Mouse (Mus musculus) embryo, embryonic 10.5 days (tissue): Measurements from ENCODE around the gene Tspan10.
"Not testable (repeated sequence)": the region's sequence is repeated elsewhere in the genome, so short reads cannot be mapped to it uniquely, and the experiment has no call there.

ENCODE experiments used
- DNase-seq: peaks from one replicate; pipeline ENCODE4 v3.0.0-alpha.2; 2015; ENCODE audit warnings: low spot score

Tspan10 gene

GRCm38 (mm10) chr11:120442344-120442743, at the start of gene Tspan10:
Tspan10 (plus strand) TSS chr11:120442644.
- DNase-seq = no peak

- DNase-seq = no peak
These were observed 46.8 kb upstream of the Tspan10 start for GRCm38 (mm10) chr11:120395661-120396060.

DNA sequence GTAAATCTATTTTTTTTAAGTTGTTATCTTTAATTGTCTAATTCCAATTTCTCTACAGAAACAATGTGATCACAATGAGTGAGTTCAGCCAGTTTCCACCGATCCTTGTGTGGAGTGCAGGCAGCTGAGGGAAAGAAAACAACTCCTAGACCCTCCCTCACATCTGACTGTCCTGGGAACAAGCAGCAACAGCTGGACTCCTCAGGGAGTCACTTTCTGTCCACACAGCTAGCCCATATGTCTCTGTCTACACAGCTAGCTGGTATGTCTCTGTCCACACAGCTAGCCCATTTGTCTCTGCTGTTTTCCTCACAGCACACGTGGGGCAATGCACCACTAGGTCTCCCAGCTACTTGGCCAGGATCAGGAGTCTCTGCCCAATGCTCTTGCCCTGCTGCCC, 44.8 kb upstream of the Tspan10 start:
- DNase-seq = no peak

DNA sequence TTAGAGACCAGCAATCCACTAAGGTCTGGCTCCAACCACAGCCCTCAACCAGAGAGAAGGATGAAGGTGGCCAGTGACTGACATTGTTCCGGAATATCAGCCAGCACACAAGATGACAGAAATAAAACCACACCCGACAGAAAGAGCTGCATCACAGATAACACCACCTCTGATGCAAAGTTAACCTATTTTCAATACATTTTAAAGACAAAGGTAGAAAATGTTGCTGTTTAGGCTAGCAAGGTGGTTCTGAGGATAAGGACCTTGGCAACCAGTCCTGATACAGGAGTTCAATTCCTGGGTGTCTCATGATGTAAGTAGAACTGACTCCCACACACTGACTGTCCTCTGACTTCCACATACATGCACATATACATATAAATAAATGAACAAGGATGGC, 43.1 kb upstream of the Tspan10 start:
- no peak for DNase-seq

GRCm38 (mm10) chr11:120404814-120405213, 37.6 kb upstream of the Tspan10 start:
- DNase-seq = no peak

DNA sequence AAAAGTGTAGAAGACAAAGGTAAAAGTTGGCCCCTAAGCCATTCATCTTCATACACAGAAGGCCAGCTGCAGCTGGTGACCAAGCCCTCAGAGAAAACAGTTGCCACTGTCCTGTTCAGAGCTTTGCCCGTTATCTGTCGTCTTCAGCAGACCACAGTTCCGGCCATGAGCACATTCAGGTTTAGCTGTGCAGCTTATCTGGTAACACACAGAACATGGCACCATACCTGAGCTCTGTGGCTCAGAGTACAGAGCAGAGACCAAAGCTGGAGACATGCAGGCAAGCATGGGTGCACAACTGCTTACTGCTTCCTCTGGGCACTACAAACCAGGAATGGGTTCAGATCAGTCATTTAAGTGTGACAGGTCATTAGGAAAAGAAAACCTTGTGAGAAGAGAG, 36.6 kb upstream of the Tspan10 start:
- DNase-seq = no peak

DNA sequence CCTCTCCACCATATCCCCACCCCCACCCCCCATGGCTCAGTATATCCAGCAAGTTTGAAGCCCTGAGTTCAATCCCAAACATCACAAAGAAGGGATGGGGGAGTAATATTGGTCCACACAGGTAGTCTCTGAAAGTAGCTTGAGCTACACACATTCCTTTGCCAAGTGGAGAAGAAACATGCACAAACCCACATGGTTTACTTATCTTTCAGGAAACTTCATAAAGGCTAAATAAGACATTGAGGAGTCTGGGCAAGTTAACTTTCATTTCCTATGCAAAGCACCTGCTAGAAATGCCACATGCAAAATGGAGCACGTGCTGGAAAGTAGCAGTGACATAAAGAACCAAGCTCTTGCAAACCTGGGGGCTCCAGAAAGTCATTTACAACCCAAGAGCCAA, 36.0 kb upstream of the Tspan10 start:
- DNase-seq = no peak

DNA sequence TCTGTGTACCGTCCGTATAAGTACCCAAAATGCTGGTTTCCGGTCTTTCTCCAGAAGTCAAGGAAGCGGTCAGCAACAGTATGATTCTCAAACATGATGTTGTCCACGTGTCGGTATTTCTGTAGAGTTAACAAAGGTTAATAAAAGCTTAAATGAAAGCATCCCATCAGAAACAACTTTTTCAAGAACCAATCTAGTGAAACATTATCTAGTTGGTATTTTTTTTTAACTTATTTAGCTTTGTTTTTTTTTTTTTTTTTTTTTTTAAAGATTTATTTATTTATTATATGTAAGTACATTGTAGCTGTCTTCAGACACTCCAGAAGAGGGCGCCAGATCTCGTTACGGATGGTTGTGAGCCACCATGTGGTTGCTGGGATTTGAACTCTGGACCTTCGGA, 28.8 kb upstream of the Tspan10 start:
- DNase-seq = not testable (repeated sequence)

DNA sequence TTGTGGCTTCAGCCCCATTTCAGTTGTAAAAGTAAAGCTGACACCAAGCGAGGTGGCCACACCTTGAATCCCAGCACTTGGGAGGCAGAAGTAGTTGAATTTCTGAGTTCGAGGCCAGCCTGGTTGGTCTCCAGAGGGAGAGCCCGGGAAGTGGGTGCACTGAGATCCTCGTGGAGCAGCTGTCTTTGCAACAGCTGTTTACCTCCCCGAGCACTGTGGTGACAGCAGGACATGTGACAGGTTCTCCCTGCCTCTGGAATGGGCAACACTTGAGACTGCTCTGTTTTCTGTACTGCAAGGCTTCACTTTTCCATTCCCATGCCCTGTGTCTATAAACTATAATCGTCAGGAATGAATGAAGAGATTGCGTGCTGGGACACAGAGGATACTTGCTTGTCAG, 24.6 kb upstream of the Tspan10 start:
- no peak for DNase-seq

DNA sequence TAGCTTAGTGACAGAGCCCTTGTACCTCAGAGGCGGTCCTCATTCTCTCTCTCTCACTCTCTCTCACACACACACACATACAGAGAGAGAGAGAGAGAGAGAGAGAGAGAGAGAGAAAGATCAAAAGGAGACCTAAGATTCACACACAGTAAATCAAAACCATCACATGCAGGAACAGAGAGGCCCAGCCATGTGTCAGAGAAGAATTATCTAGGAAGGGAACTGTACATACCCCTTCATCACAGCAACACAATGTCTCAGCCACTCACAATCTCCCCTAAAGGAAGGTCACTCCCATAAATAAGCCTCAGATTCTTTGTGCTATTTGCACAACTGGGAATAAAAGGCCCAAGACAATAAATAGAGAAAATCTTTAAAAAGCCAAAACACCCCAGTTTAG, 23.9 kb upstream of the Tspan10 start:
- no peak for DNase-seq

DNA sequence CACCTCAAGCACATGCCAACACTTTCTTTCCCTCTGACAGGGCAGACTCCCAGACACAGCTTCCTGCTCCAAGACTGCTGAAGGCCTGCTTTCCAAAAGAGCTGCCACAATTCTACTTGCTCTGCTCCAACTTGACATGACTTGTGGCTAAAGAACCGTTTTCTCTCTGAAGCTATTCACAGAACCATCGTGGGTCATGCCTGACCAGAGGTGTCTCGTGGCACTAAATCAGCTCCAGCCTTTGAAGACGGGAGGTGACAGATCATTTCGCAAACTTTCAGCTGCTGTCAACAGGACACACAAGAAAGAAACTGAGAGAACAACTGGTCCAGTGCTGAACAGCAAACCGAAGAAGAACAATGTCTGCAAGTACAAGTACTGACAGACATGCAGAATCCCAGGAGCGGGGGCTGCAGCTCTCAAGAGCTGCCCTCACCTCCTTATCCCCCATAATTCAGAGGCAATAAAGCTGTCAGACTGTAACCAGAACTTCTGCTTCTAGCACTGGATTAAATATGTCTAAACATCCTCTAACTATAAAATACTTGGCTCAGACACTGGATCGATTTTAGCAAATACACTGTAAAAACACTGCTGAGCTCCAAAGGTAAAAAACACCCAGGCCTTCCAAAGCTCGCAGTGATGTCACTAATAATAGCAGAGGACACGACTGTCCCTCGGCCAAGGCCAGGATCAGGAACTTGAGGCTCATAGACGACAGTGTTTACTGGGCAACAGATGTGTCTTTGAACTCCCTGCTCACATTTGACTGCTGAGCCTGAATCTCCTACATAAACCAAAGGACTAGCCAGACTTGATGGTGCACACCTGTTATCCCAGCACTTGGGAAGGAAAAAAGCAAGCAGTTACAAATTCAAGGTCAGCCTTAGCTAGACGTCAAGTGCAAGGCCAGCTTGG, 19.5 kb upstream of the Tspan10 start:
- DNase-seq = no peak

GRCm38 (mm10) chr11:120423569-120424295, 18.7 kb upstream of the Tspan10 start:
- DNase-seq = peak; percentile 83

- no peak for DNase-seq
These were observed 15.7 kb upstream of the Tspan10 start for GRCm38 (mm10) chr11:120426727-120427126.

DNA sequence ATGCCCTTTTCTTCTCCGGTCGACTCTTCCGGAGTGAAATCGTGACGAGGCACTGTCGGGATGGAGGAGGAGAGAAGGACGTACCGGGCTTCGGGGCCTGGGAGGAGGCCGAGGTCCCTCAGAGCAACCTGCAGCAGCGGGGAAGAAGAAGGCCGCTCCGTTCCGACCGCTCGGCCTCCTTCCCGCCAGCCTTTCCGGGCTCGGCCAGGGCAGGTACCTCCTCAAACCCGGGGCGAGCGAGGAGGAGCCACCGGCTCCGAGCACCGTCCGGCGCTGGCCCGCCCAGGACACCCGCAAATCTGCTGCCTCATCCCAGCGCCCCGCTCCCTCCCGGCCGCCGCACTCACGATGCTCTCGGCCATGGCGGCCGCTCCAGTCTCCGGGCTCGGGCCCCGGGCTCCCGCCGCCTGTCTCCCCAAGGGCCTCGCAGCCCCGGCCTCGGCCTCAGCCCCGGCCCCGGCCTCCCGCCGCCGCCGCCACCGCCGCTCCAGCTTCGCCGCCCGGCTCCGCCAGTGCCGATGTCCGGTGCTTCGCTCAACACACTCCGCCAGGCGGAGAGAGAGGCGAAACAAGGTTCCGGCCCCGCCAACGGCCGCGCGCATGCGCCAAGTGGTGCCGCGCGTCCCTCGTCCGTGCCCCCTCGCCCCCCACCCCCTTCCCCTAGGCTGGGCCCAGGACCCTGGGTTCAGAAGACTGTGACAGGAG, 5.1 kb upstream of the Tspan10 start, which contains the start of gene Nploc4:
TSS of gene Nploc4 (minus strand) at position 557 of the 705 bp plus-strand sequence.
- DNase-seq = peak; percentile 93

GRCm38 (mm10) chr11:120437857-120438385, 4.5 kb upstream of the Tspan10 start:
- no peak for DNase-seq

- no peak for DNase-seq
These were observed 379 bp downstream of the Tspan10 start for GRCm38 (mm10) chr11:120442765-120443280.

GRCm38 (mm10) chr11:120444106-120444505, 1.7 kb downstream of the Tspan10 start:
- DNase-seq = no peak

DNA sequence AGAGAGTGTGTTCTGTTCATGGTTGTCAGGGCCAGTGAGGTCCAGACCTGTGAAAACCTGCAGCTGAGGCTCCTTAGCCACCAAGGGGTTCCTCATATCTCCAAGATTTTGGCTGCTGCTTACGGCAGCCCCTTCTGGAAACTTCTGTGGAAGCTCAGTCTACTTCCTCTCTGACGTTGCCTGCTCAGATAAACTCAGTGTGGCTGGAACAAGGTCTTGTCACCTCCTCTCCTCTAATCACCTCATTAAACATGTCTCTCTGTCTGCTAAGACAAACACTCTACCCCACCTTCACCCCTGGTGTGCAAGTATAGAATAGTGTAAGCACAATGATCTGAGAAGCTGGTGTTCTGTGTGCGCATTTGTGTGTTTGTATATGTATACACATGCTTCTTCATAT, 3.0 kb downstream of the Tspan10 start:
- DNase-seq = no peak

GRCm38 (mm10) chr11:120447179-120447578, 4.7 kb downstream of the Tspan10 start:
- DNase-seq = no peak

DNA sequence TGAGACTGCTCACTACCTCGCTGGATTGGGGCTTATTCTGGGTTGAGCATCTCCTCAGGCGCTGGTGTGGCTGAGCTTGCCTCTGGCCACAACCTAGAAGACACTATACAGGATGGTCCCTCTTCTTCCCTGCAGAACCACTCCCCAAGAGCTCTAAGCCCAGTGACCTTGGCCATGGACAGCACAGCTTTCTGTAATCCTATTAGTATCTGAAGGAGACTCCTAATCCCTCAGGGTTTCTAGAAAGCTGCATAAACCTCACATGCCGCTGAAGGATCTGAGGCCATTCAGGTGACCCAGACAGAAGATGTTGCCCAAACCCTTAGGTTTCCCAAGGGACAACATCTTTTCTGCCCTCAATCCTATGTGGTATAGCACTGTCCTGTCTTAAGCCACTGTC, 9.8 kb downstream of the Tspan10 start:
- DNase-seq = no peak

DNA sequence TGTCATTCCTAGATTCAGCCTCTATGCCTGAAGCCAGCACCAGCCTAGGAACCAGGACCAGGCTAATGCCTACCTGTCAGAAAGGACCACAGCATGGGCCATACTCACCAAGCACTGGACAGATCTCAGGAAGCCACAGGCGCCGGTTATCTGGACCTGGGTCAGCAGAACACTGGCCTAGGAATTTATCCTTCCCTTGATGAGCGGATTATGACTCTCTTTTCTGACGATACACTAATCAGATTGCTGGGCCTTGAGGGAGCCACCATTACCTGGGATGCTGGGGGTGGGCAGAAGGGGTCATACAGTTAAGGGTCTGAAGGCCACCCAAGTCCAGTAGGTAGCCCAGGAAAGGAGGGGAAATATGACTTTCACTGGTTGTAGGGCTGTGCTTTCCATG, 10.9 kb downstream of the Tspan10 start, which contains the start of gene Pde6g:
TSS of gene Pde6g (minus strand) at position 195 of the 400 bp plus-strand sequence.
- no peak for DNase-seq

DNA sequence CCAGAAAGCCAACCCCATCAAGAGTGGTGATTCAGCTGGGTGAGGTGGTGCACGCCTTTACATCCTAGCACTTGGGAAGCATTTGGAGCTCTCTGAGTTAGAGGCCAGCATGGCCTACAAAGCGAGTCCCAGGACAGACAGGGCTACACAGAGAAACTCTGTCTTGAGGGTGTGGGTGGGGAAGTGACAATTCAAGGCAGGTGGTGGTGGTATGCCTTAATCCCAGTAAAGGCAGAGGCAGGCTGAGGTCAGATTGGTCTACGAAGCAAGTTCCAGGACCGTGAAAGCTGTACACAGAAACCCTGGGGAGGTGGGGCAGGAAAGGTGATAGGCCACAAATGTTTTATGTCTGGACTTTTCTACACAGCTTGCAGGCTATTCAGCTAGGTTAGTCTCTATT, 12.5 kb downstream of the Tspan10 start:
- no peak for DNase-seq
